Mouse (Mus musculus) cortical plate, adult 2 months (tissue): Measurements from ENCODE around the gene Rgs10.

Source experiments
- CTCF ChIP-seq: fragments of 200-500 bp; IDR thresholded peaks from 2 replicates; pipeline ENCODE4 v1.5.1; 2011; ENCODE audit warnings: mild to moderate bottlenecking, control low read depth, low read length; ENCODE audit not compliant: insufficient read depth; ENCODE audit errors: extremely low read depth
- POLR2A ChIP-seq: fragments of 200-500 bp; IDR thresholded peaks from 2 replicates; pipeline ENCODE4 v1.6.1; 2011; ENCODE audit warnings: mild to moderate bottlenecking, low read length, control low read depth; ENCODE audit not compliant: insufficient read depth; ENCODE audit errors: extremely low read depth

GRCm38 (mm10) chr7:128356868-128357755, 61.4 kb downstream of the Rgs10 start:
- no peak for TF ChIP-seq POLR2A
- peak; percentile 55 for TF ChIP-seq CTCF
